Mouse (Mus musculus): ENCODE results near the gene Slc47a2. TPM values are rescaled to one million over a fixed set of nuclear protein-coding genes. Genes with fewer than 3 reads are reported as not detected.
A peak's percentile ranks its signal among the peaks of the same experiment; 100 is the strongest.

The Slc47a2 gene
- polyA plus RNA-seq, 1 experiment from 2014 or later, result not detected

DNA sequence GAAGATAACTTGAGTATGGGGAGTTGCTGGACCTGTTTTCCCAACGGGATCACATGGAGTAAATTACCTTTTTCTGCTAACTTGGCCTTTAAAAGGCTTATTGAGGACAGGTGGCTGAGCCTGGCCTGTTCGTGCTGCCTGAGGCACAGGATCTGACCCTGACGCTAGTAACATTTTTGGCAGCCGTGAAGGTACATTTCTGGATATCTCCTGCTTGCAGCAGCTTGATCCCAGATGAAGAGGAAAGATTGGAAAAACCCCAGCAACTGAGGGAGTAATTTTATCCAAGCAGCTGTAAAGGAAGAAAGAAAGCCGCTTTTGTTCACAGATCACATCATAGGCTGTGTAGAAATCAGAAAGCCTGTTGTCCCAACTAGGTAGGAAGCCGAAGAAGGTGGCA, 58.3 kb downstream of the Slc47a2 start:
- no peak for DNase-seq (ENCODE audit: low spot score)
- no peak overlapping the region for H3K4me2 ChIP-seq (ENCODE audit: low read depth, severe bottlenecking)
- ATAC-seq (ENCODE audit: insufficient number of reproducible peaks, low FRiP score, low TSS enrichment, low read depth), result no peak
- H3K9ac ChIP-seq (ENCODE audit: low read length), result no peak overlapping the region
- H3K4me1 ChIP-seq (ENCODE audit: control insufficient read depth, insufficient read depth, low read length), result no peaks in the 10 kb centered on the region
- H3K36me3 ChIP-seq (ENCODE audit: control insufficient read depth, insufficient read depth, low read length), result no peaks in the 10 kb centered on the region
- no peak overlapping the region for H3K4me3 ChIP-seq (ENCODE audit: low read depth, low read length)
- no peaks in the 10 kb centered on the region for H3K9me3 ChIP-seq (ENCODE audit: control insufficient read depth, low read length)
- no peaks in the 10 kb centered on the region for H3K27me3 ChIP-seq (ENCODE audit: control insufficient read depth, insufficient read depth, low read length)
- H3K27ac ChIP-seq (replicated peaks; ENCODE audit: low read depth, low read length), result no peak overlapping the region
- WGBS, result 61% methylated on average over 6 of the region's 6 CpGs

DNA sequence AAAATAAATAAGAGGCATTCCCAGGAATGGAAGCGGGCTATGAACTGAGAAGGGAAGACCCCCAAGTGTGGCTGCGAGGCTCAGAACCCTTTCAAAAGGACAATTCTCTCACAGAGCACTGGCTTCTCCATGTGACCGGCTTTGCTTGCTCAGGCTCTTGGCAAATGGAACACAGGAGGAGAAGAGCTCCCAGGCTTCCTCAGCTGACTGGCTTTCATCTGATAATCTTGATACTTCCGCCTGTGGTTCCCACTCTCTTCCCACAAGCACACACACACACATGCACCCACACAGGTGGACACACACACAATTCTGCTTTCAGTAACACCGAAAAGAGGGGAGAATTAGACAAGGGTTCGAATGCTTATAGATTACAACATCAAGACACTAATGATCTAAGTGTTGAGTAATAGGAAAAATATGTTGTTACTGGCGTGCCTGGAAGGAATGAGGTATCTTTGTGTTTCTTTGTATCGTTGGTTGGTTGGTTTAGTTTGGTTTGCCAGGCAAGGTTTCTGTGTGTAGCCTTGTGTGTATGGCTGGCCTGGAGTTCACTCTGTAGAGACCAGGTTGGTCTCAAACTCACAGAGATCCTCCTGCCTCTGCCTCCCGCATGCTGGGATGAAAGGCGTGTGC, 59.1 kb downstream of the Slc47a2 start:
- no peaks in the 10 kb centered on the region for H3K9me3 ChIP-seq (ENCODE audit: control insufficient read depth, low read length)
- H3K9ac ChIP-seq (ENCODE audit: low read length), result no peak overlapping the region
- 90% methylated on average over 10 of the region's 10 CpGs for WGBS
- H3K27ac ChIP-seq (replicated peaks; ENCODE audit: low read depth, low read length), result no peak overlapping the region
- no peaks in the 10 kb centered on the region for H3K36me3 ChIP-seq (ENCODE audit: control insufficient read depth, insufficient read depth, low read length)
- DNase-seq (ENCODE audit: low spot score) (no peak), ATAC-seq (ENCODE audit: insufficient number of reproducible peaks, low FRiP score, low TSS enrichment, low read depth) (no peak)
- no peak overlapping the region for H3K4me2 ChIP-seq (ENCODE audit: low read depth, severe bottlenecking)
- H3K4me1 ChIP-seq (ENCODE audit: control insufficient read depth, insufficient read depth, low read length), result no peaks in the 10 kb centered on the region
- H3K27me3 ChIP-seq (ENCODE audit: control insufficient read depth, insufficient read depth, low read length), result no peaks in the 10 kb centered on the region
- no peak overlapping the region for H3K4me3 ChIP-seq (ENCODE audit: low read depth, low read length)

DNA sequence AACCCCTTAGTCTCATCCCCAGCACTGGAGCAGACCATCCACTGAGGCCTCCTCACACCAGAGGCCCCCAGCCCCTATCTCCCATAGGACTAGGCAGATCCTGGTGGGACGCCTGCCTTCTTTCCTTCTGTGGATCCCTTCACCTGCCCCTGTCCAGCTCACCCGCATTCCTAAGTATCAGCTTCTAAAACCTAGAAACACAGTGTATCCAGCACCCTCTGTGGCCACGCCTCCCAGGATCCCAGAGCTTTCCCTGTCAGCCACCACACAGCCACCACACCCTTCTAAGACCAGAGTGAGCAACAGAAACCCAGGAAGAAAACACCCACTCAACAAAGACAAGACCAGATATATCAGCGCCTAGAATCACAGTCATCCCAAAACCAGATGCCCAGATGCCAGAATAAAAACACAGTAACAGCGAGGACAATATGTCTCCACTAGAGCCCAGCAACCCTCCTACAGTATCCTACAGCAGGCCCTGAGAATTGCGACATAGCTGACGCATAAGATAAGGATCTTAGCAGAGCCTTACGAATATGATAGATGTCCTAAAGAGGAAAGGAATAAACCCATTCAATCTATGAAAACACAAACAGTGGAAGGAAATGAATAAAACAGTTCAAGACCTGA, 64.1 kb downstream of the Slc47a2 start:
- DNase-seq (ENCODE audit: low spot score), result no peak
- Histone ChIP-seq H3K4me1 (ENCODE audit: control insufficient read depth, insufficient read depth, low read length) (no peaks in the 10 kb centered on the region), H3K4me2 (ENCODE audit: low read depth, severe bottlenecking) (no peak overlapping the region), H3K9ac (ENCODE audit: low read length) (no peak overlapping the region), H3K27me3 (ENCODE audit: control insufficient read depth, insufficient read depth, low read length) (no peaks in the 10 kb centered on the region), H3K36me3 (ENCODE audit: control insufficient read depth, insufficient read depth, low read length) (no peaks in the 10 kb centered on the region), H3K9me3 (ENCODE audit: control insufficient read depth, low read length) (no peaks in the 10 kb centered on the region), H3K27ac (replicated peaks; ENCODE audit: low read depth, low read length) (no peak overlapping the region), H3K4me3 (ENCODE audit: low read depth, low read length) (no peak overlapping the region)
- ATAC-seq (ENCODE audit: insufficient number of reproducible peaks, low FRiP score, low TSS enrichment, low read depth), result no peak
- 84% methylated on average over 8 of the region's 8 CpGs for WGBS

DNA sequence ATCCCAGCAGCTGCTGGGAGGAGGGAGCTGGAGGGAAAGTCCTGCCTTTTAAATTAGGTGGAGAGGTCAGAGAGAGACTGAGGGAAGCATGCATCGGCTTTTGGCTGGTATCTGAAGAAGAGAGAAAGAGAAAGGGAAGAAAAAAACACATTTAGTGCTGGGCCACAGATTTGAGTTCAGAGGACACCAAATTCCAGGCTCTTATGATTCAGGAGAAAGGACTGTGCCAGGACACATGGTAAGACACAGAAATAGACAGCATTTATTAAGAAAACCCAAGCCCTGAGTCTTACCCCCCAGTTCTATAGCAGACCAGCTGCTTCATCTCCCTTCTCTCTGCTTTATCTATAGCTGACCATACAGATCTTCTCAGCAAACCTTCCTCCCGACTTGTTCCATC, 64.7 kb downstream of the Slc47a2 start:
- Histone ChIP-seq H3K4me1 (ENCODE audit: control insufficient read depth, insufficient read depth, low read length) (no peaks in the 10 kb centered on the region), H3K27me3 (ENCODE audit: control insufficient read depth, insufficient read depth, low read length) (no peaks in the 10 kb centered on the region), H3K9me3 (ENCODE audit: control insufficient read depth, low read length) (no peaks in the 10 kb centered on the region), H3K9ac (ENCODE audit: low read length) (no peak overlapping the region), H3K4me3 (ENCODE audit: low read depth, low read length) (no peak overlapping the region), H3K4me2 (ENCODE audit: low read depth, severe bottlenecking) (no peak overlapping the region), H3K27ac (replicated peaks; ENCODE audit: low read depth, low read length) (0 out of 2 replicates have a peak overlapping the region, but pooled peaks have one; percentile 36), H3K36me3 (ENCODE audit: control insufficient read depth, insufficient read depth, low read length) (no peaks in the 10 kb centered on the region)
- 80% methylated on average over 2 of the region's 2 CpGs for WGBS
- DNase-seq (ENCODE audit: low spot score), result no peak
- no peak for ATAC-seq (ENCODE audit: insufficient number of reproducible peaks, low FRiP score, low TSS enrichment, low read depth)

DNA sequence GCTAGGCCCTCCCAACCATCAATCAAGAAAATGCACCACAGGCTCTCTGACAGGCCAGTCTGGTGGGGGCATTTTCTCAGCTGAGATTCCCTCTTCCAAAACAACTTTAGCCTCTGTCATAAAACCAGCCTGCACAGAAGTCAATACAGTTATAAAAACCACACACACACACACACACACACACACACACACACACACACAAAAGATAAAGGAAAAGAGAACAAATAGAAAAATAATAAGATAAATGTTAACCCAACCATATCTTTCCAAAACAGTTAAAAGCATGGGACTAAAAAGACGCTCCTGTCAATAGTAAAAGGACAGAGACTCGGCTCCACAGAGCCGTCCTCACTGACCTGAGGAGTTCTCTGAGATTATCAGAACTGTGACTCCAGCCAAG, 66.2 kb downstream of the Slc47a2 start:
- DNase-seq (ENCODE audit: low spot score) (no peak), ATAC-seq (ENCODE audit: insufficient number of reproducible peaks, low FRiP score, low TSS enrichment, low read depth) (no peak)
- Histone ChIP-seq H3K9me3 (ENCODE audit: control insufficient read depth, low read length) (no peaks in the 10 kb centered on the region), H3K27me3 (ENCODE audit: control insufficient read depth, insufficient read depth, low read length) (no peaks in the 10 kb centered on the region), H3K27ac (replicated peaks; ENCODE audit: low read depth, low read length) (no peak overlapping the region), H3K36me3 (ENCODE audit: control insufficient read depth, insufficient read depth, low read length) (no peaks in the 10 kb centered on the region), H3K4me3 (ENCODE audit: low read depth, low read length) (no peak overlapping the region), H3K9ac (ENCODE audit: low read length) (no peak overlapping the region), H3K4me2 (ENCODE audit: low read depth, severe bottlenecking) (no peak overlapping the region), H3K4me1 (ENCODE audit: control insufficient read depth, insufficient read depth, low read length) (no peaks in the 10 kb centered on the region)
- 73% methylated on average over 3 of the region's 3 CpGs for WGBS

DNA sequence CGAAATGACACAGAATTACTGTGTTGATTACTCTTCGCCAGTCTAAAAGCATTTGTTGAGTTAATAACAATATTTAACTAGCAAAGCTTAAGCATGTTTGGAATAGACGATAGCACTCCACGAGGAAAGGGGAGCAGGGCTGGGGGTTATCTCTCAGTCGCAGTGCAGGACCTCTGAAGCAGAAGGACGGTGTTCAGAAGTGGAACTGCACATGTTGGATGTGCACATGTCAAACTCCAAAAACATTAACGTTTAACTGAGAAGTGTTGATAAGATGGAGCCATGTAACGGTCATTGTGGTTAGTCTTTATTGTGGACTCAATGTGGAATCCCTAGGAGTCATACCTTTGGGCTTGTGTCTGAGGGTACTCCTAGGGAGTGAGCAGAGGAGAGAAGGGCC, 67.6 kb downstream of the Slc47a2 start:
- ATAC-seq (ENCODE audit: insufficient number of reproducible peaks, low FRiP score, low TSS enrichment, low read depth), result no peak
- WGBS, result 89% methylated on average over 8 of the region's 8 CpGs
- DNase-seq (ENCODE audit: low spot score), result no peak
- no peak overlapping the region for H3K4me2 ChIP-seq (ENCODE audit: low read depth, severe bottlenecking)
- no peak overlapping the region for H3K4me3 ChIP-seq (ENCODE audit: low read depth, low read length)
- no peak overlapping the region for H3K27ac ChIP-seq (replicated peaks; ENCODE audit: low read depth, low read length)
- H3K36me3 ChIP-seq (ENCODE audit: control insufficient read depth, insufficient read depth, low read length), result no peaks in the 10 kb centered on the region
- H3K27me3 ChIP-seq (ENCODE audit: control insufficient read depth, insufficient read depth, low read length), result no peaks in the 10 kb centered on the region
- H3K9me3 ChIP-seq (ENCODE audit: control insufficient read depth, low read length), result no peaks in the 10 kb centered on the region
- no peaks in the 10 kb centered on the region for H3K4me1 ChIP-seq (ENCODE audit: control insufficient read depth, insufficient read depth, low read length)
- H3K9ac ChIP-seq (ENCODE audit: low read length), result no peak overlapping the region

DNA sequence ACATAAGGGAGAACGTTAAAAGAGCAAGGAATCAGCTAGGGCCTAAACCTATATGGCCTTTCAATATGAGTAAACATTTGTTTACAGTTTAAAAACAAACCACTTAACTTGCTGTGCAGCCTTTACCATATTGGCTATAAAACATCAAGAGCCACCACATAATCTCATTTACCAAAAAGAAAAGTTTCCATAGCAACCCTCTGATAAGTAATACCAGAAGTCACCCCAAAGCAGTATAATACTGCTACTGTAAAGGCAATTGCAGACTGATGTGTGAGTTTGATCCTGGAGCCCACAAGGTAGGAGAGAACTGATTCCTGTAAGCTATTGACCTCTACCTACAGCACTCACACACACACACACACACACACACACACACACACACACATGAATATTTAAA, 68.2 kb downstream of the Slc47a2 start:
- Histone ChIP-seq H3K9ac (ENCODE audit: low read length) (no peak overlapping the region), H3K4me1 (ENCODE audit: control insufficient read depth, insufficient read depth, low read length) (no peaks in the 10 kb centered on the region), H3K27me3 (ENCODE audit: control insufficient read depth, insufficient read depth, low read length) (no peaks in the 10 kb centered on the region), H3K4me2 (ENCODE audit: low read depth, severe bottlenecking) (no peak overlapping the region), H3K4me3 (ENCODE audit: low read depth, low read length) (no peak overlapping the region), H3K27ac (replicated peaks; ENCODE audit: low read depth, low read length) (no peak overlapping the region), H3K9me3 (ENCODE audit: control insufficient read depth, low read length) (no peaks in the 10 kb centered on the region), H3K36me3 (ENCODE audit: control insufficient read depth, insufficient read depth, low read length) (no peaks in the 10 kb centered on the region)
- no peak for ATAC-seq (ENCODE audit: insufficient number of reproducible peaks, low FRiP score, low TSS enrichment, low read depth)
- DNase-seq (ENCODE audit: low spot score), result no peak
- 76% methylated on average over 1 of the region's 1 CpGs for WGBS

DNA sequence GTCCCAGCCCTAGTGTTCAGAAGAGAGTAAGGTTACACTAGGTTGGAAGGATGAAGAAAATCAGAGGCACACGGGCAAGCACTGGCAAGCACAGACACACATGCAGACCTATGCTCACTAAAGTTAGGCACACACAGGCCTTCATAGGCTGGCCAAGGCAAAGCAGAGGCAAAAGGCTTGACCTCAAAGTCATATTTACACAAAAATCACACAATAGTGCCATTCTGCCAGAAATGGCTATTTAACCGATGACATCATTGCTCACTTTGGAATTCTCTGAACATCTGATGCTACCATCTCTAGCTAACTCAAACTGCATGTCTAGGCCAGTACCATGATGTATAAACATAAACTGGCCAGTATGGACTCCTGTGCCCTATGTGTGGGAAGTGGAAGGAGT, 68.7 kb downstream of the Slc47a2 start:
- no peak overlapping the region for H3K27ac ChIP-seq (replicated peaks; ENCODE audit: low read depth, low read length)
- no peak overlapping the region for H3K4me2 ChIP-seq (ENCODE audit: low read depth, severe bottlenecking)
- H3K36me3 ChIP-seq (ENCODE audit: control insufficient read depth, insufficient read depth, low read length), result no peaks in the 10 kb centered on the region
- 91% methylated on average over 2 of the region's 2 CpGs for WGBS
- ATAC-seq (ENCODE audit: insufficient number of reproducible peaks, low FRiP score, low TSS enrichment, low read depth), result no peak
- no peaks in the 10 kb centered on the region for H3K9me3 ChIP-seq (ENCODE audit: control insufficient read depth, low read length)
- H3K27me3 ChIP-seq (ENCODE audit: control insufficient read depth, insufficient read depth, low read length), result no peaks in the 10 kb centered on the region
- no peak overlapping the region for H3K4me3 ChIP-seq (ENCODE audit: low read depth, low read length)
- no peak overlapping the region for H3K9ac ChIP-seq (ENCODE audit: low read length)
- no peaks in the 10 kb centered on the region for H3K4me1 ChIP-seq (ENCODE audit: control insufficient read depth, insufficient read depth, low read length)
- no peak for DNase-seq (ENCODE audit: low spot score)

DNA sequence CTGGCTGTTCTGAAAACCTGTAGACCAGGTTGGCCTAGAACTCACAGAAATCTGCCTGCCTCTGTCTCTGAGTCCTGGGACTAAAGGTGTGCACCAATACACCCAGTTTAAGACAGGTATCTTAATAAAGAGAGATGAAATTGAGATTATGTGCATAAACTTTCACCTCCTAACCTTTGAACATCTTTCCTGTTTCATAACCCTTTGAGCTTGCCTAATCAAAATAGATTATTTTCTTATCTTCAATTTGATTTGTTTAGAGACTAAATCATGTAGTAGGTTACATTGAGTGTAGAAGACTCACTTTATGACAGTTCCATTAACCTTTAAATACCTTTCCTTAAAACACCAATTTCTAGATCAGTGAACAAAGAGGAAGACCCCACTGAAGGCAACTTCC, 71.0 kb downstream of the Slc47a2 start:
- H3K4me3 ChIP-seq (ENCODE audit: low read depth, low read length), result no peak overlapping the region
- H3K9me3 ChIP-seq (ENCODE audit: control insufficient read depth, low read length), result no peaks in the 10 kb centered on the region
- H3K4me1 ChIP-seq (ENCODE audit: control insufficient read depth, insufficient read depth, low read length), result no peaks in the 10 kb centered on the region
- H3K27me3 ChIP-seq (ENCODE audit: control insufficient read depth, insufficient read depth, low read length), result no peaks in the 10 kb centered on the region
- H3K4me2 ChIP-seq (ENCODE audit: low read depth, severe bottlenecking), result no peak overlapping the region
- no peak for ATAC-seq (ENCODE audit: insufficient number of reproducible peaks, low FRiP score, low TSS enrichment, low read depth)
- no peak overlapping the region for H3K9ac ChIP-seq (ENCODE audit: low read length)
- no peaks in the 10 kb centered on the region for H3K36me3 ChIP-seq (ENCODE audit: control insufficient read depth, insufficient read depth, low read length)
- H3K27ac ChIP-seq (replicated peaks; ENCODE audit: low read depth, low read length), result no peak overlapping the region
- no peak for DNase-seq (ENCODE audit: low spot score)

Data from limb, embryonic 11.5 days (tissue).